In the genomic region with DNA sequence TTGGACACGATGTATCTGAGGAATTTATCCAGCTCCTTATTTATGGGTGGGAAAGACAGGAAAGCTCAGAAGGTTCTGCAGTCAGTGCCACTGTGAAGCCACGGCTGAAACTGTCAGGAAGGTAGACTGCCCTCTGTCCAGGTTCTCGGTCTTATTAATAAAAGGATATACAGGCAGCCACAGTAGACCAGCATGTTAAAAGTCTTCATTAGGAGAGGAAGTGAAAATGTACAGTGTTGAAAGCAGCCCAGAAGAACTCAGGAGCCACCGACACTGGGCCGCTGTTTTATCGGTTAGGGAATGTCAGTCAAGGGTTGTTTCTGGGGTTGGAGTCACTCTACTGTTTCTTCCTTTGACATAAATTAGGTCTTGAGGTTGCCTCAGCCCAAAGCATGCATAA, we compare ENCODE assay signal across 22 mouse cellular contexts.
"Had no signal": no experiment of that assay in that cellular context is flagged by ENCODE, and none has a peak within 500 bp of the region (broad histone marks: within the 10 kb centered on the region; RNA-seq: fewer than 3 reads in every experiment).

No protein-coding gene starts in this region.

- H3K36me3 ChIP-seq: liver, embryonic 13.5 days; liver, embryonic 15.5 days; lung, embryonic 15.5 days; midbrain, embryonic 12.5 days; midbrain, embryonic 15.5 days; neural tube, embryonic 12.5 days had no signal

- H3K9me3 ChIP-seq: liver, embryonic 13.5 days; liver, embryonic 15.5 days; lung, embryonic 15.5 days; megakaryocyte, embryonic 14.5 days; midbrain, embryonic 12.5 days; midbrain, embryonic 15.5 days; neural tube, embryonic 12.5 days had no signal

- DNase-seq: liver, embryonic 13.5 days; liver, postnatal 0 days; lung, adult 2 months; lung, postnatal 14 days; lung, postnatal 36 days; retina, postnatal 1 day; right cerebral cortex, adult 18-20 months; right cerebral cortex, postnatal 14 days; right cerebral cortex, postnatal 4 days; spleen, adult 18-20 months; thymus, adult 18-20 months; thymus, postnatal 14 days; thymus, postnatal 36 days had no signal

- H3K4me3 ChIP-seq: liver, embryonic 13.5 days; liver, embryonic 15.5 days; lung, embryonic 15.5 days; megakaryocyte, embryonic 14.5 days; midbrain, embryonic 12.5 days; midbrain, embryonic 15.5 days; neural tube, embryonic 12.5 days had no signal

- ATAC-seq: liver, postnatal 0 days; lung, postnatal 0 days; midbrain, embryonic 15.5 days had no signal

- H3K4me1 ChIP-seq: liver, embryonic 13.5 days; liver, embryonic 15.5 days; lung, embryonic 15.5 days; megakaryocyte, embryonic 14.5 days; midbrain, embryonic 12.5 days; midbrain, embryonic 15.5 days; neural tube, embryonic 12.5 days had no signal

- H3K9ac ChIP-seq: liver, embryonic 13.5 days; liver, embryonic 15.5 days; liver, postnatal 0 days; lung, embryonic 15.5 days; midbrain, embryonic 12.5 days; midbrain, embryonic 15.5 days; neural tube, embryonic 12.5 days had no signal

- H3K4me2 ChIP-seq: liver, embryonic 11.5 days; liver, embryonic 13.5 days; liver, embryonic 15.5 days; lung, embryonic 15.5 days; midbrain, embryonic 12.5 days; midbrain, embryonic 15.5 days; neural tube, embryonic 12.5 days had no signal

- H3K27me3 ChIP-seq: liver, embryonic 15.5 days; lung, embryonic 15.5 days; midbrain, embryonic 12.5 days; midbrain, embryonic 15.5 days; neural tube, embryonic 12.5 days had no signal

- H3K27ac ChIP-seq: liver, embryonic 13.5 days; liver, embryonic 15.5 days; lung, embryonic 15.5 days; macrophage; midbrain, embryonic 12.5 days; midbrain, embryonic 15.5 days; neural tube, embryonic 12.5 days had no signal
